Mouse (Mus musculus): ENCODE data around the gene Dusp10.

The Dusp10 gene

DNA sequence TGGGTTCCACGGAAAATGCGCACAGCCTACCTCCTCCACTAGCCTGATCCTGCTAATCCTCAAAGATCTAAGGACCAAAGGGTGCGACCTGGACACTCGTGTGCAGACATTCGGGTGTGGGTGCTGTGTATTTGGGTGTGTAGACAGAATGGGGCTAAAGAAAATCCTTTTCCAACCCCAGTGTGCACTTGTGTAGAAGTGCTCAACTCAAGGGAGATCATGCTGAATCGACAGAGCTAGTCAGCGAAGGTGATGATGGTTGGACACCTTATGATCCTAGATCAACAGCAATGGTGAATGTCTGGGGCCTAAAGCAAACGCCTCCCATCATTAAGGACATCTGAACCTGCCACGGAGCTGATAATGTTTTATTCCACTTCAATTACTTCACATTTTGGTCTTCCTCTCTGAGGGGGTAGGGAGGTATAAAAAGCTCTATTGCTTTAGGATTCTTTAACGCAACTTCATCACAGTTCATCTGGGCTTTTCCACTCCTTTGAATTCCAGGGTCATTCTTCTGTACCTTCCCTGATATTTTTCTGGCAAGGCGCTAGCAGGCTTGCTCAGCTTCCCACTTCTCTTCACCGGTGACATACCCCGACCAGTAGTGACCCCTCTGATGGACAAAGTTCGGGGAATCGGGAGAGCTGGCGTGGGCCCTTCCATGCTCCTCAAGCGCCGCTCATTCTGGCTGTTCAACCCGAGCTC is 19.7 kb downstream of the Dusp10 start:
- DNase-seq = peak; percentile 74

DNA sequence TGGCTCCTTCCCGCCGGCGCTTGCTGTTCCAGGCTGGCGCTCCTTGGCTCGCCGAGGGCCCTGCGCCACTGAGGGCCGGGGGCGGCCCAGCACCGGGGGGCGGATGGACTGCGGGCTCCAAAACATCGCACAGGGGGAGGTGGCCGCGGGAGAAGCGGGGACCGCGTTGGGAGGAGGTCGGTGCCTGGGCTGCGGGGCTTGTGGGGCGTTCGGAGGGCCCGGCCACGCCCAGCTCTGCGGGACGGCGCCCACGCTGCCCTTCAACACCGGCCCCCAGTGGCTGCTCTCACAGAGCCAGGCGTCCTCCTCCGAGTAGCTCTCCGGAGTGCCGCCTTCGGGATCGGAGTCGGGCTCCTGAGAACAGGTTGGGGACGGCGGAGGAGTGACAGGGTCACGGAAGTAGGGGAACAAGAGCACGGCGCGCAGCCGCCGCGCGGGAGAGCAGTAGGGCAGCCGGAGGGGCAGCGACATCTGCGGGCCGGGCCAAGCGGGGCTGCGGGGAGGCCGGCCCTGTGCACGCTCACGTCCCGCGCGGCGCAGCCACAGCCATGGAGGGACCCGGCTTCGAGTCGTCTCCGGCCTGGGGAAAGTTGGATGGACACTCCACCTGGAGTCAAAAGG is 20.4 kb downstream of the Dusp10 start:
- DNase-seq = peak; percentile 98

DNA sequence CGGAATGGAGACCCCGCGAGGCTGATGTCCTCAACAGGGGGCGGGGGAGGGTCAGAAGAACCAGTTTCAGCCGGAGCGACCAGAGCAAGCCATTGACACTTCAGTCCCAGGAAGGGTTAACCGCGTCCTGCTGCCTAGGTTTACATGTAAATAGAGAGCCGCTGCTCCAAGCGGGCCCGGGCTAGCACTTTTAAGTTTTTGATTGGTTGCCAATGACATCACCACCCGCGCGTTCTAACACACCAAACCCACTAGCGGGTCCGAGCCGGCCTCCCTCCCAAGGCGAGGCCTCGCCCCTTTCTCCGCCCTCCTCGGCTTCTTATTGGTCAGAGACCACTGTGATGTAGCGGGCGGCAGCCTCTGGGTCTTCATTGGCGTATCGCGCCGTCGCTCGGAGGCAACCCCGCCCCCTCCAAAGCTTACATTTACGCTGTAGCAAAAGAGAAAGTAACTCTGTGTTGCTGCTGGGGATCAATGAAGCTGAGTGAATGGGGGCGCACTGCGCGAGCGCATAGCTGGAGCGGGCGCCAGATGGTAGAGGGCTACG is 21.0 kb downstream of the Dusp10 start, which contains the start of gene 1700056E22Rik:
Gene 1700056E22Rik, minus strand, starts transcription at position 291 of the 547 bp plus-strand sequence.
- DNase-seq = peak; percentile 100

DNA sequence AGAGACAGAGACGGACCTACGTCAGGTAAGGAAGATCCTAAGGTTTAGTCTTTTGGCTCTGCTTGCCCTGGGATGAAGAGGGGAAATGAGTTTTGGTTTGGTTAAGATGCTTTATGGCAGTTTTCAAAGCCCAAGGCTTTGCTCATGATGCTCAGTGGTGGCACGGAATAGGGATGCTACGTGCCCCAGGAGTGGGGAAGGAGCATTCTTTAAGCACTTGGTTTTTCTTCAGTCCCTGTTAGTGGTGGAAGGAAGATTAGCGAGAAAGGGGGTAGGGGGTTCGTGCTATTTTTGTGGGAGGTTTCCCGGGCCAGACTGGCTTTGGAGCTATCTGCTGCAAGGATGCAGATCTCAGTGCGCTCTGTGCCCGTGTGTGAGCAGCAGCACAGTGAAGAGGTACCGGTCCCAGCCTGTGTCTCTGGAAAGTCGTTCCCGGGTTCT is 21.7 kb downstream of the Dusp10 start:
- DNase-seq = no peak

- DNase-seq = no peak
Measured at GRCm38 (mm10) chr1:184035346-184035903, 22.3 kb downstream of the Dusp10 start.

DNA sequence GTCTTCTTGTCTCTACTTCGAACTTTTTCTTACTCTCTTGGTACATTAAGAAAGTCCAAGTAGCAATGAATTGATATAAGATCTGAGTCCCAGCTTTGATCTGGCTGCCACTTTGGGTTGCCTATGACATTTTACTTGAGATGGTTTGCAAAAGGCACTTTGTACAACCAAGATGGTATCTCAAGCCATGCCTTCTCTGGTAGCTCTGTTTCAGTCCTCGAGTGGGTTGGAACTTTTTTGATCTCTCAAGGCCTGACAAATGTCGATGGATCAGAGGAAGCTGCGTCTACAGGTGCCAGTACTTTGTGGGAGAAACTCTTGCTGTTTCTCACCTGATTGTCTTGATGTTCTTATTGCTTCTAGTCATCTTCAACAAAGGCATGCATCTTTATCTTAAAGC is 24.7 kb downstream of the Dusp10 start:
- DNase-seq = no peak

DNA sequence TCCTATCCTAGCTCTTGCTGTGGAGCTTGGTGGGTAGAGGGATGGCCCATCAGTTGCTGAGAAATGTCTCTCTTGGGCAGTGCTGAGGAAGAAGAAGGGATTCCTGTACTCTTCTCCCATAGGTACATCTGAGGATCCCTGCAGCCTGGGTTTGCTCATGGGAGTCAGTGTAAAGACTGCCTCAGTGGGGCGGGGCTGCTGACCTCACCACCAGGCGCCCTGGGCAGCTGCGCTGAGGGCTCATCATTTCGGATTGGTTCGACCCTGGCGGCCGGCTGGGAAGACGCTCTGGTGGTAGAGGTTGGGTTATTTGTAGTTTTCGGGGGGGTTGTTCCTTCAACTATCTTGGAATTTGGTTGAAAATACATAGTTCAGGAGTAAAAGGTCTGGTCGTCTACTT is 26.2 kb downstream of the Dusp10 start:
- DNase-seq = no peak

- no peak for DNase-seq
Measured at GRCm38 (mm10) chr1:184040181-184040580, 27.1 kb downstream of the Dusp10 start.

DNA sequence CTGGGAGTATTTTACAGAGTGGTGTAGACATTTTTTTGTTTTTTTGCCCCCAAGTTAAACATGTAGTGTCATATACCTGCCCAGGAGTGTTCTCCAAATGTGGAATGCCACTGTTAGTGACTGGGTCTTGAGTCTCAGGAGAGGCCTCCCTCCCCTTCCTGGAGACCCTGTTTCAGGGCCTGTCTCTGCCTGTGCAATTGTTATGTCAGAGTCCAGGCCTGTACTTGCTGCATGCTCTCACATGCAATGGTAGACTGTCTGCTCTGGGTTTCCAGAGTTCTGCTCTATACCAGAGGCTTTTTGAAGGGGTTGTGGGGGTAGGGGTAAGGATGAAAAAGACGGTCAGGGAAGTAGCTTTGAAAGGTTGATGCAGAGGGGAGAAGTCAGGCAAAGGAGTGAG is 27.8 kb downstream of the Dusp10 start:
- no peak for DNase-seq

DNA sequence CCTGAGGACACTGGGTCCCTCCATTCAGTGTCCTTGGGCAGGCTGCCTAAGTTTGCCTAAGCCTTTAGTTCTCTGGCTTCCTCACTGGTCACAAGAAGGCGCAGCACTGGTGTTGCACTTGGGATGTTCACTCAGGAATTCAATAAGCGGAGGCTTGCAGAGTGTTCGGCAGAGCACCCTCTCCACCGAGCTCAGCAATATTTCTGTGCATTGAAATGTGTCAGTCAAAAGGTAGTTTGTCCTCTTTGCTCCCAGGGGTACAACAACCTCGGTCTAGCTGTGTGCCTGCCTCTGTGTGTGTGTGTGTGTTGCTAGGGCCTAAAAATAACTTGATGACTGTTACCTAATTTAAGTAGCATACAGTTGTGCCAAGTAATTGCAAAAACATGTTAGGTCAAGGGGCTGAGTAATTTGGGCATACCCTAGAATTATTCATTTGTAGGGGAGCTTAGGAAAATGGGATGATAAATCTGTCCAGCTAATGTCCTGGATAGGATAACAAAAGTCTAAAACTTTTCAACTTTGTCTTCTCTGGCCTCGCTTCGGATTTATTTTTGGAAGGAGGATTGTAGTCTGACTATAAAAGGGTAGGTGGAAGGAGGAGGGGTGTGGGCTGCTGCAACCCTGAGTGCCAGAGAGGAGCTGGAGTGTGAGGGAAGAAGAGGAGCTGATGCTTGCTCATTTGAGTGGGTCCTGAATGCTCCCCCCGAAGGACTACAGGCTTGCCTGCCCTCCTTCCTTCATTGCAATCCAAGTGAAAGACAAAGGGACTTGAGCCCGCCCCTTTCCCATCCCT is 28.9 kb downstream of the Dusp10 start:
- peak; percentile 96 for DNase-seq

DNA sequence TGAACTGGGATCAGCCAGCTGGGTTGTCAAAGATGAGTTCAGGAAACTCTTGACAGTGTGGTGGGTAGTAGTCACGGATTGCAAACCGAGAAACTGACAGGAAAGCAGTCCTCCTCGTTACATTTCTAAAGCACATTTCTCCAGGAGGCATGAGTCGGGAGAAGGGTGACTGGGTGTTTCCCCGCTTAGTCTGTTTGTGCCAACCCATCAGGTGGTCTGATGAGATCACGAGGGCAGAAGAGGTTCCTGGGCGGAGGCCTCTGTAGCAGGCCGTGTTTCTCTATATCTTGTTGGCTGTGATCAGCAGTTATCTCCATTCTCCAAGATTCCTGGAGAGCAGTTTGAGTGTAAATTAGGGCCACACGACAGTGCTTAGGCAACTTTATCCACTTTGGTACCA is 29.6 kb downstream of the Dusp10 start:
- DNase-seq = no peak

DNA sequence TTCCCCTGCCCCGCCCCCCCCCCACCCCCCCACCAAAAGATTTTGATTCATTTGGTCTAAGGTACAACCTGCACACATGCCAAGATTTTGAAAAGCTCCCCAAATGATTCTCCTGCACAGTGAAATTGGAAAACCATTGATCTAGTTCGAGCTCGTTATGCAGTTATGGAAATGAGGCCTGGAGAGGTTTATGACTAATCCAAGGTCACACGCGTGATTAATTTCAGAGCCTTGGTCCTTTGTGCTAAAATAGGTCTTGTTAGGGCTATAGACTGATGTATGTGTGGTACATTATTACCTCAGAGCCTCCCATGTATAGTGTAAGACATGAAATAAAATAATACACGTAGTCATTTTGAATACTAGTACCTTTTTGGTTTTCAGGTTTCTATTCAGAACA is 30.3 kb downstream of the Dusp10 start:
- no peak for DNase-seq

DNA sequence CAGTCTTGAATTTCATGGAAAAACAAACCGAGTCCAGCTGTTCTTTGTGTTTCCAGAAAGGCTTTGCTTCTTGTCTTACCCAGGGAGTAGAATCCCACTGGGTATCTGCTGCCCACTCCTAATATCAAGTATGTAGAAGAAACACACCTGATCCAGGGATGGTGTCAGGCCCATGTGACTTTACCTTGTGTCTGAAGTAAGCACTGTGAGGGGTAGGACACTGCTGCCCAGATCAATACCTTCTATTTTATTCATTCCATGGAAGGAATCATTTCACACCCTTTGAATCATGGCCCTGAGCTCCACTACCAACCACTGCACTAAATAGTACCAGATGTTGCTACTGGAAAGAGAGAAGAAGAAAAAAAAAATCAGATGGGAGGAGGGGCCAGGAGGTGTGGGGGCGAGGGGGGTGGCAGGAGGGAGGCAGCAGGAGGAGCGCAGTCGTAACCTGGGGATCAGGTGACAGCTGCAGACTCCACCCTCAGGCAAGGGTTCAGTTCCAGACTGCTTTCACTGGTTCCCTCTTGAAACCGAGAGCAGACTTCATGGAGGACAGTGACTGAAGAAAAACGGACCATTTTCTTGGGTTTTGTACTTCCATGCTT is 33.1 kb downstream of the Dusp10 start:
- DNase-seq = no peak

DNA sequence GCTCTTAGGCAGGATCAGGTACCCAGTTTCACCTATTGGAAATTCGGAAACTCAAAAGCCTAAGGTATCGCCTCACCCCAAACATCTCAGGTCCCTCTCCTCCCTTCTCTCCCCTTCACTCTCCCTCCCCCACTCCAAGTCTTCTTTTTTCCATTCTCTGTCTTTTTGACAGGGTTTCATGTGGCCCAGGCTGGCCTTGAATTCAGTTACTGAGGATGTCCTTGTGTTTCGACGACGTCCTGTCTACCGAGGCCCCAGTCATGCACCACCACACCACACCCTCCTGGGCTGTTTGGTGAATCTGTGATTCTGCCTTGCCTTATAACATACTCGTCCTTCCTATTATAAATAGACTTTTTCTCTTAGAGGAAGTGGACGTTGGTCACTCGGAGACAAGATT is 34.7 kb downstream of the Dusp10 start:
- no peak for DNase-seq

DNA sequence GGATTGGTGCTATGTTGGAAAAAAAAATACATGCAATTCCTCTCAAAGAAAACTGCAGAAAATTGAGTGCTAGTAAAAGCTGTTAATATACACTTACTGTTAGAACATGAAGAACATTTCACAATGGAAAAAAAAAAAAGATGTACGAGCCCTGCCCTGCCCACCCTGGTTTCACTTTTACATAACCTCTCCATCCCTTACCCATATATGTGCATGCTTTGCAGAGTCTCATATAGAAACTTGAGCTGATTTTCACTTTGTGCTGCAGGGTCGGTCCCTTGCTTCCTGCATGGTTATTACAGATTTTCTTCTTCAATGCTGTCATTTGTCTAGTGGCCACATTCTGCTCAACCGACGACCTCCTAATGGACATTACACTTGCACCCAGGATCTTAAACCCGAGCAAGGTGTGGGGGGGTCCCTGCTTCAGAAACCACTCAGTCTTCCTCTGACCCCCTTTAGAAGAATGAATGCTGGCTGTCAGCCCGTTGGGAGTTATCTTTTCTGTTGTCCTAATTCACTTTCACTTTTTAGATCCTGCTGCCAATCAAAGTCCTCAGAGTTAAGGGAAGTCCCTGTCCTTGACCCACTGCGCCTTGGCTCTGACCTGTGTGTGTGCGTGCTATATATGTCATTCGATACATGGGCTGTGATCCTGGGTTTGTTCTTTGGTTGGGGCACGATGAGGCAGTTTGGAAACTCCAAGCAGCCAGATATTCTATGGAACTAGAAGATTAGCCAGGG is 35.7 kb downstream of the Dusp10 start:
- DNase-seq = peak; percentile 92

DNA sequence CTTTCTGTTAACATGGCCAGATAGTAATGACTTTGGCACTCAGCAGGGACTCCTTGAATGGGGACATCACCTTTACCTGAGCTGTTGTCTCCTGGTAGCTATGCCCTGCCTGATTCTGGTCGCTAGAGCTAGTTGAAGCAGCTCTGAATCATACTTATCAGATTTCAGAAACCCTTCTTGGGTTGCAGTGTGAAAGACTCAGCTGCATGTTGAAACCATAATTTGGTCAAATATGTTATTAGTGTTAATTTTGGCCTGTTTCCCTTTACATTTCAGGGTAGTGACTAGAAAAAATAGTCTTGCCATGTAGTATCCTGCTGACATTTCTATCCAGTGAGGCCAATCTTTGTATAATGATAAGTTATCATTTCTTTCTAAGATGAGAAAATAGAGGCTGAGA is 38.2 kb downstream of the Dusp10 start:
- DNase-seq = peak; percentile 9

DNA sequence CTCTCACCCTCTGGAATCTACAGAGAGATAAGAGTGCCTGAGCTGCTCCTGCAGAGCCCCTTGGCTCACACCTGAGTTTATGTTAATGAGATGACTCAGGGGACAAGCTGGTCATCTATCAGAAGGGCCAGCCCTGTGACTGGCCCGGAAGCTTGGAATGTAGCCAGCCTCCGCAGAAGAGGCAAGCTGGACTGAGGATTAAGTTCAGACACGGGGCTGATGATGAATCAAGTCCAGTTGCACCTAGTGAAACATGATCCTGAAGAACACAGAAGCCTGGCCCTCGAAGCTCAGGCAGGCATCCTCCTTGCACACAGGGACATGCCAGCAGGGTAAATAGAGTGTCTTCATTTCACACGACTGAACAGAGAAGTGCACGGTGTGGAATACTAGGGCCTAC is 38.7 kb downstream of the Dusp10 start:
- peak; percentile 96 for DNase-seq

DNA sequence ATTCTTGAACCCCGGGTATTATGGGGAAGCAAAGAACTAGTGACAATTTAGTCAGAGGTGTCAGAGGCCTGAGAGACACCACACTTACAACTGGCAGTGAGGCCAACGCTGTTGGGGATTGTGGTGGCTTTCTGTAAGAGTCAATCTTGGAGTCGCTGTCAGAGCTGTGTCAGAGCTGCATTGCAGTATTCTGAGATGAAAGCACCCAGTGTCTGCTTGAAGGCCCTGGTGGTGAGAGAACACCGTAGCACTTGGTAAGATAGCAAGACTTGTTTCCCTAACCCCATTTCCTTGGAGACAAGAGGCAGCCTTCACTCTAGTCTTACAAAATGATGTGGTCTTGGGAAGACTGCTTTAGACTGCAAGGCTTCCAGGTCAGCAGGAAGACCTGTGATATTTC is 39.2 kb downstream of the Dusp10 start:
- DNase-seq = peak; percentile 87

DNA sequence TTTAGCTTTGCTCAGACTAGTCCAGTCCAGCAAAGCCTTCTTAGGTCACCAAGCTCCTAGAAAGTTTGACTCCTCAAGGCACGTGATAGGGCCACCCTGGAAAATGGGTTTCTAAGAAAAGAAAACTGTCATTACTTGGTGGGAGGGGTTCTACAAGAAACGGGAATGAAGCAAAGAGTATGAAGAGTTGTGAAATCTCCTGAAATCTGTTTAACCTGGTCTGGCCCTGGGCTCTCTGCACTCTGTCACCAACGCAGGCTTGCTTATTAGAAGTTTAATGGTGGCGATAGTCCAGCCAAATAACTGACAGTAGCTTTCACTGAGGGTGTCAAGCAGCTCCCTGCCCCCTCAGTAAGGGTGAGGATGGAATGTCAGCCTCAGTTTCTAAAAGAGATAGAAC is 40.0 kb downstream of the Dusp10 start:
- peak; percentile 73 for DNase-seq

DNA sequence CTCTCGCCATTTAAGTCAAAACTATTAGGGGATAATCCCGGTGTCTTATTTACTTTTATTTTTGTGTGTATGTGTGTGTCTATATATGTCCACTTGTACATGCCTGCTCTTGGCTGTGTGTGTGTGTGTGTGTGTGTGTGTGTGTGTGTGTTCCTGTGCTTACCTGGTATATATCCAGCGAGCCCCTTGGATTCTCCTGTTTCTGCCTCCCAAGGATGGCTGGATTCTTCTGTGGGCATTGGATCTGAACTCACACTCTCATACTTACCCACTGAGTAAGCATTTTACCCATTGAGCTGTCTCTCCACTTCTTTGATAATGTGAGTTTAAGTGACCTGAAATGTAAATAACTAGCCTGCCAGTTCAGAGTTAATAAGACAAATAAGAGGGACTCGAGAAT is 40.6 kb downstream of the Dusp10 start:
- DNase-seq = peak; percentile 59

GRCm38 (mm10) chr1:184054176-184054575 is 41.1 kb downstream of the Dusp10 start:
- DNase-seq = peak; percentile 68

GRCm38 (mm10) chr1:184058206-184058605 is 45.1 kb downstream of the Dusp10 start:
- peak; percentile 57 for DNase-seq
